Mouse (Mus musculus) liver, postnatal 0 days (tissue): ENCODE measurements around the gene Ldlrad2. TPM values are rescaled to one million over a fixed set of nuclear protein-coding genes. Genes with fewer than 3 reads are reported as not detected.

Experiments
- ATAC-seq: fragments of 200-750 bp; cut with Nextera tagmentation; 2 replicates; pipeline ENCODE4 v1.8.0; 2017; ENCODE audit warnings: mild to moderate bottlenecking, moderate library complexity
- DNase-seq: peaks from one replicate; pipeline ENCODE4 v3.0.0-alpha.2; 2016
- H3K27ac ChIP-seq: fragments of 300-500 bp; sonication (generic); 2 replicates; pipeline ENCODE4 v1.5.1; 2014; ENCODE audit warnings: antibody characterized with exemption, moderate library complexity, mild to moderate bottlenecking, low read depth
- H3K27me3 ChIP-seq: fragments of 300-500 bp; sonication (generic); 2 replicates; pipeline ENCODE4 v1.6.1; 2014; ENCODE audit warnings: low read length, control low read depth, mixed read lengths; ENCODE audit not compliant: insufficient read depth
- H3K36me3 ChIP-seq: fragments of 300-500 bp; sonication (generic); replicated peaks from 2 replicates; pipeline ENCODE4 v1.6.1; 2014; ENCODE audit warnings: mild to moderate bottlenecking, control low read depth, low read length, moderate library complexity, mixed read lengths; ENCODE audit not compliant: insufficient read depth
- H3K4me1 ChIP-seq: fragments of 300-500 bp; sonication (generic); 2 replicates; pipeline ENCODE4 v1.6.1; 2014; ENCODE audit warnings: antibody characterized with exemption, mild to moderate bottlenecking, control low read depth; ENCODE audit not compliant: insufficient read depth
- H3K4me2 ChIP-seq: fragments of 300-500 bp; sonication (generic); 2 replicates; pipeline ENCODE4 v1.6.1; 2014; ENCODE audit warnings: low read depth, mild to moderate bottlenecking, low read length, moderate library complexity, mixed read lengths
- H3K4me3 ChIP-seq: fragments of 300-500 bp; sonication (generic); 2 replicates; pipeline ENCODE4 v1.5.1; 2014; ENCODE audit warnings: low read depth, low read length
- H3K9ac ChIP-seq: fragments of 300-500 bp; sonication (generic); replicated peaks from 2 replicates; pipeline ENCODE4 v1.6.1; 2014; ENCODE audit warnings: mild to moderate bottlenecking, moderate library complexity
- H3K9me3 ChIP-seq: fragments of 300-500 bp; sonication (generic); 2 replicates; pipeline ENCODE4 v1.6.1; 2016; ENCODE audit warnings: mild to moderate bottlenecking, control low read depth, low read length, mixed read lengths
- CTCF ChIP-seq: sonication (generic); IDR thresholded peaks from 2 replicates; pipeline ENCODE4 v1.5.1; 2016; ENCODE audit warnings: antibody characterized with exemption, low read depth
- EP300 ChIP-seq: IDR thresholded peaks from 2 replicates; pipeline ENCODE4 v1.6.1; 2016; ENCODE audit warnings: antibody characterized with exemption, low read depth, mild to moderate bottlenecking
- WGBS: fragments of 180-500 bp; shearing (Covaris S2); extraction: QIAGEN DNeasy Blood & Tissue Kit; methylation state at CpG from one replicate; pipeline ENCODE4 v1.1.7; 2014; ENCODE audit not compliant: insufficient replicate concordance; 5-methylcytosine and 5-hydroxymethylcytosine counted together
- microRNA-seq: library from miRNA; unstranded; fragments of <30 nt; microRNA quantifications from one replicate; pipeline ENCODE4, GENCODE M21; 2016
- polyA plus RNA-seq: library from polyadenylated mRNA; unstranded; fragments of >200 nt; fragmentation: Nextera tagmentation; extraction: Ambion mirVana; gene quantifications from 2 replicates; pipeline ENCODE4 v1.2.1, GENCODE M21; 2015

Gene Ldlrad2
- polyA plus RNA-seq, 1 experiment from 2014 or later: not detected

- no peak overlapping the region for H3K4me2 ChIP-seq
- peaks cover 19% of the 10 kb centered on the region; the same call in 1 of the 2 replicates for H3K36me3 ChIP-seq
- TF ChIP-seq EP300 (no peak), CTCF (no peak)
- H3K27ac ChIP-seq: no peak overlapping the region
- no peaks in the 10 kb centered on the region for H3K9me3 ChIP-seq
- H3K4me1 ChIP-seq: 0 out of 2 replicates have a peak, but pooled peaks cover 2% of the 10 kb centered on the region
- ATAC-seq (no peak), DNase-seq (no peak)
- 73% methylated on average over 9 of the region's 9 CpGs for WGBS
- no peaks in the 10 kb centered on the region for H3K27me3 ChIP-seq
- no peak overlapping the region for H3K4me3 ChIP-seq
- H3K9ac ChIP-seq: no peak overlapping the region
Observed at GRCm38 (mm10) chr4:137545568-137545967, 28.8 kb downstream of the Ldlrad2 start.

- Histone ChIP-seq H3K27me3 (no peaks in the 10 kb centered on the region), H3K4me1 (0 out of 2 replicates have a peak, but pooled peaks cover 2% of the 10 kb centered on the region), H3K4me3 (no peak overlapping the region), H3K4me2 (no peak overlapping the region), H3K9me3 (no peaks in the 10 kb centered on the region), H3K27ac (no peak overlapping the region), H3K36me3 (peaks cover 11% of the 10 kb centered on the region; the same call in 1 of the 2 replicates), H3K9ac (no peak overlapping the region)
- no peak for TF ChIP-seq EP300
- TF ChIP-seq CTCF: no peak
- 63% methylated on average over 10 of the region's 10 CpGs for WGBS
- ATAC-seq (no peak), DNase-seq (no peak)
Observed at GRCm38 (mm10) chr4:137542968-137543367, 31.4 kb downstream of the Ldlrad2 start.

GRCm38 (mm10) chr4:137540356-137540755 lies 34.0 kb downstream of the Ldlrad2 start:
- H3K27me3 ChIP-seq: no peaks in the 10 kb centered on the region
- no peak overlapping the region for H3K4me3 ChIP-seq
- no peaks in the 10 kb centered on the region for H3K9me3 ChIP-seq
- no peak for TF ChIP-seq CTCF
- no peak for TF ChIP-seq EP300
- peaks cover 13% of the 10 kb centered on the region for H3K36me3 ChIP-seq
- ATAC-seq: peak; percentile 93
- H3K9ac ChIP-seq: no peak overlapping the region
- 0 out of 2 replicates have a peak overlapping the region, but pooled peaks have one; percentile 7 for H3K27ac ChIP-seq
- WGBS: 48% methylated on average over 12 of the region's 14 CpGs
- H3K4me2 ChIP-seq: no peak overlapping the region
- DNase-seq: peak; percentile 77
- 0 out of 2 replicates have a peak, but pooled peaks cover 2% of the 10 kb centered on the region for H3K4me1 ChIP-seq

GRCm38 (mm10) chr4:137527872-137528271 lies 46.5 kb downstream of the Ldlrad2 start:
- DNase-seq (no peak), ATAC-seq (peak; percentile 13; the same call in 1 of the 2 replicates)
- H3K4me2 ChIP-seq: no peak overlapping the region
- no peaks in the 10 kb centered on the region for H3K9me3 ChIP-seq
- 73% methylated on average over 6 of the region's 6 CpGs for WGBS
- no peak overlapping the region for H3K9ac ChIP-seq
- H3K36me3 ChIP-seq: no peaks in the 10 kb centered on the region; the same call in 1 of the 2 replicates
- TF ChIP-seq EP300 (no peak), CTCF (no peak)
- peak overlapping the region; percentile 35; the same call in 1 of the 2 replicates for H3K27ac ChIP-seq
- H3K4me1 ChIP-seq: no peaks in the 10 kb centered on the region; the same call in 1 of the 2 replicates
- no peak overlapping the region for H3K4me3 ChIP-seq
- no peaks in the 10 kb centered on the region for H3K27me3 ChIP-seq

GRCm38 (mm10) chr4:137527368-137527767 lies 47.0 kb downstream of the Ldlrad2 start:
- Histone ChIP-seq H3K4me2 (no peak overlapping the region), H3K4me3 (no peak overlapping the region), H3K9me3 (no peaks in the 10 kb centered on the region), H3K4me1 (no peaks in the 10 kb centered on the region; the same call in 1 of the 2 replicates), H3K27ac (peak overlapping the region; percentile 35; the same call in 1 of the 2 replicates), H3K9ac (no peak overlapping the region), H3K36me3 (peaks cover 4% of the 10 kb centered on the region; the same call in 1 of the 2 replicates), H3K27me3 (no peaks in the 10 kb centered on the region)
- TF ChIP-seq EP300 (no peak), CTCF (no peak)
- WGBS: 56% methylated on average over 4 of the region's 4 CpGs
- ATAC-seq (peak; percentile 95), DNase-seq (peak; percentile 84)

GRCm38 (mm10) chr4:137525426-137525825 lies 48.9 kb downstream of the Ldlrad2 start:
- no peaks in the 10 kb centered on the region for H3K9me3 ChIP-seq
- TF ChIP-seq CTCF: no peak
- TF ChIP-seq EP300: no peak
- ATAC-seq: no peak
- 84% methylated on average over 1 of the region's 1 CpGs for WGBS
- H3K4me2 ChIP-seq: no peak overlapping the region
- no peak overlapping the region for H3K27ac ChIP-seq
- DNase-seq: no peak
- no peak overlapping the region for H3K9ac ChIP-seq
- H3K4me1 ChIP-seq: no peaks in the 10 kb centered on the region; the same call in 1 of the 2 replicates
- no peak overlapping the region for H3K4me3 ChIP-seq
- H3K36me3 ChIP-seq: peaks cover 4% of the 10 kb centered on the region; the same call in 1 of the 2 replicates
- no peaks in the 10 kb centered on the region for H3K27me3 ChIP-seq

Small RNA genes lying within 50 kb of the gene (microRNA-seq; reads per million reads assigned to microRNA genes)
- gene Mir7018: 2.0 reads per million

Other genes with a start within 250 kb of the Ldlrad2 start
- gene Cdc42, start 216.8 kb downstream of the Ldlrad2 start, polyA plus RNA-seq: 216 and 227 TPM in 2 replicates
- not detected in 2 replicates for gene Cela3a, start 164.8 kb downstream of the Ldlrad2 start, polyA plus RNA-seq
- gene Cela3b, start 144.0 kb downstream of the Ldlrad2 start, polyA plus RNA-seq: 0.42 and 6.5 TPM in 2 replicates
- not detected in 2 replicates for gene 1700013G24Rik, start 121.3 kb downstream of the Ldlrad2 start, polyA plus RNA-seq
- gene Hspg2, start 105.8 kb downstream of the Ldlrad2 start, polyA plus RNA-seq: 5.1 TPM in 2 replicates
- gene Usp48, start 19.2 kb upstream of the Ldlrad2 start, polyA plus RNA-seq: 23.3 and 28.4 TPM in 2 replicates
- gene Rap1gap, start 90.2 kb upstream of the Ldlrad2 start, polyA plus RNA-seq: 12.8 and 15.6 TPM in 2 replicates
- gene Alpl, start 221.8 kb upstream of the Ldlrad2 start, polyA plus RNA-seq: 14.7 and 18.7 TPM in 2 replicates